Mouse (Mus musculus): Measurements from ENCODE around the gene Arl5c.

- TF ChIP-seq POLR2A (IDR thresholded peaks at IDR 0.05; ENCODE audit: borderline replicate concordance, control insufficient read depth, low read depth, low read length) (no peak), CTCF (IDR thresholded peaks at IDR 0.05; ENCODE audit: control insufficient read depth, insufficient read depth, low read length) (peak; percentile 39; the same call in 1 of the 2 replicates)
Measured at GRCm38 (mm10) chr11:98045596-98045995, 49.6 kb upstream of the Arl5c start.

Measured in bone marrow, adult 2 months (tissue).